Mouse (Mus musculus): ENCODE data around the gene Gm27021.

DNA sequence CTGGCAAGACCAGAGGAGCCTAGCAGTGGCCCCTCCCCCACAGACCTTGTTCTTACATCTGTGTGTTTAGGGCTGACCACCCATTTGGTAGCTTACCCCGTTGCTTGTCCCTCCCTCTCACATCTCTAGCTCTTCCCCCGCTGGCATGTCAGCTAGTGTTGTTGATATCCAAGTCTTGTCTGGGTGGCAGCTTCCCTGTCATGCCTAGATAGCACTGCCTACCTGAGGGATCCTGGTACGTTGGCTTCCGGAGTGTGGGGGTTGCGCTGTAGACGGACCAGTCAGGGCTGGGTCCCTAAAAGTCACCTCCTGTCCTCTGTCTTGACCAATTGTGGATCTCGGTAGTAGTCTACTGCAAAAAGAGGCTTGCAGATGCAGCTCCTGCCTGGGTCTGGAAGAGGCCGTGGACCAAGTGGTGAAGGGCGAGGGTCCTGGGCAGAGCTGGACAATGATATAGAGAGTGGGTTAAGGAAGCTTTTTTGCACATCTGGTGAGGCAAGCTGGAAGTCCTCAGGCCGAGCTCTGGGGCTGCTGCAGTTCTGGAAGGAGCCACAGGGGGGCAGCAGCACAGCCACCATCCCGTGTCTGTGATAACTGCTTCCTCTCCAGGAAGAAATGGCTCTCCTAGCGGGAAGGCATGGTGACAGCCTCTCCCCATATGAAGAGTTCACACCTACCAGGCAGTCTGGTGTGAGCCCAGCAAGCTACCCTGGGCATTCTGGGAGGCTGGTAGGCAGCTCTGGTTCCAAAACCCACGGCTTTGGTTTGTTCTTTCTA, 97.8 kb downstream of the Gm27021 start:
- no peak for TF ChIP-seq POLR2A (IDR thresholded peaks at IDR 0.05; ENCODE audit: insufficient read depth, low read depth, low read length)
- no peak for TF ChIP-seq CTCF (IDR thresholded peaks at IDR 0.05)
- 0 out of 2 replicates have a peak, but pooled peaks have one; percentile 11 for TF ChIP-seq EP300 (IDR thresholded peaks at IDR 0.05; ENCODE audit: insufficient read depth, low read depth, low read length)

Measured in heart, adult 2 months (tissue).